Mouse (Mus musculus) frontal cortex, adult (tissue): ENCODE measurements around the gene Pkp3.
"Not testable (repeated sequence)": the region's sequence is repeated elsewhere in the genome, so short reads cannot be mapped to it uniquely, and the experiment has no call there.

Source experiments
- ATAC-seq: cut with Nextera tagmentation; 2 replicates; pipeline ENCODE4 v1.9.2; 2017; ENCODE audit warnings: mild to moderate bottlenecking, moderate library complexity, mixed read lengths; ENCODE audit not compliant: low TSS enrichment

Pkp3 gene

GRCm38 (mm10) chr7:141077841-141078240, at the start of gene Pkp3:
Gene Pkp3 (plus strand): TSS chr7:141078218.
- ATAC-seq = no peak

DNA sequence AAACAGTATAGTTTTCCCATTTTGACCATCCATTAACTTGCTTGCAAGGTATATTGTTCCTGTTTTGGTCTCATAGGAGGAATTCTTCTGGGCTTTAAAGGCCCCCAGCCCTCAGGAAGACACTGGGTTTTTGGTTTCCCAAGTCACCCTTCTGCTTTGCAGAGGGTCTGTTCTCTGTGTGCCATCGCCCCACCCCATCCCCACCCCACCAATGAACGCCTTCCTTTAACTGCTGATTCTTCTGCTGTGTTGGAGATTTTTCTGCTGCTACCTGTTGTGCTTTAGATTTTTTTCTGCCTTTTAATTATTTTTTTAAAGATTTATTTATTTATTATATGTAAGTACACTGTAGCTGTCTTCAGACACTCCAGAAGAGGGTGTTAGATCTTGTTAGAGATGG, 49.2 kb upstream of the Pkp3 start, which contains the start of gene Gm17387:
Gene Gm17387, plus strand, starts transcription at position 301 of the 400 bp plus-strand sequence.
- ATAC-seq = no peak

DNA sequence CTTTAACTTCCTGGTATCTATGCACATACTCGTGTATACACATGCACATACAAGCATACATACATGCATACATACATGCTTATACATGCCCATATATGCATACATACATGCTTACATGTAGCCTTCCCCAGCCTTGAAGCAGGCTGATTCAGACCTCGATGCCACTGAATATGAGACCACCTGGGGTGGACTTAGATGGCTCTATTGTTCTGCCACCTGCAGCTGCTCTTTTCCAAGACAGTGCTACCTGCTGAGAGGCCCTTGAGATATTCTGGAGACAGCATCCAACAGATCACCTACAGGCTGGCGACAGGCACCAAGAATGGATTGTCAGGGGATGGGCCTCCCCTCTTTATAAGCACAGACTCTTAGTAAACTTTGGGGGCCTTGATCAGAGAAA, 47.6 kb upstream of the Pkp3 start:
- ATAC-seq = no peak

DNA sequence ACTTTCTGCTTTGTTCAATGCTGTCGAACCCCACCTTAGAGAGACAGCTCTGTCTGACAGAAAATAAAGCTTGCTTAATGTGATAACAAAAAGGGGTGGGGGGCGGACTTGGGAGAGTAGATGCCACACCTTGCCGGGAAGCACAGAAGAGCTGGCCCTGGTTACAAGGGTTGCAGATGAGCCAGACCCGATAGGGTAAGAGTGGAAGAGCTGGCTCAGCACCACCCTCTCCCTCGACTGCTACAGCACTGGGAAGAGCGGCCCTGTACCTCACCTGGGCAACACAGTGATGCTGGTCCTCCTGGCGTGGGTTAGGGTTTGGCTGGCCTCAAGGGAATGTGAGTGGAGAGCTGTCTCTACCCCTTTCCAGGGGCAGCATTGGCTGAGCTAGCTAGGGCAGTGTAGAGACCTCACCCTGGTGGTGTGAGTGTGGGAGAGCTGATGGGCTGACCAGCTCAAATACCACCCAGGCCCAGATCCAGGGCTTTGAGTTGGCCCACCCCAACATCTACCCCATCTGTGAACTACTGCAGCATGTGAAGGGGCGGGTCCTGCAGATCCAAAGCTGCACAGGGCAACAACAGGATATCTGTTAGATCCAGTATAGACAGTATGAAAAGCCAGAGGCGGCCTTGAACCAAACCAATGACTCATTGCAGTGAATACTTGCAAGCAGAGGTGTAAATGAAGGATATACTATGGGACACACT, 45.4 kb upstream of the Pkp3 start:
- no peak for ATAC-seq

DNA sequence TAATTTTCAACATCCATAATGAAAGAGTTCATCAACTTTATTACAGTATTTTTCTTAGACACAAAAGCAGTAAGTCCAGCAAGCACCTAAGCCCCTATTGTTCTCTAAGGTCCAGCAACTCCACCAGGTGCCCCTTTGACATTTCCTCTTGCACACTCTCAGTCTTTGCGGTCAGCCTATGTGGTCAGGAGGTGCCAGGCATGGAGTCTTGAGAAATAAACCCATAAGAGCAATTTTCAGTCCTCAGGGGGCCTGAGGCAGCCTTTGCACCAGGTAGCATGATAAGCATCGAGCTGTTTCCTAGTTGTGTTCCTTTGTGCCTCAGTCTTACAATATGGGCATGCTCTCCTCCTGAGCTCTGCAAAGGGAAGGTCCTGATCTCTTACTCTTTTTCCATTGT, 41.4 kb upstream of the Pkp3 start:
- not testable (repeated sequence) for ATAC-seq

DNA sequence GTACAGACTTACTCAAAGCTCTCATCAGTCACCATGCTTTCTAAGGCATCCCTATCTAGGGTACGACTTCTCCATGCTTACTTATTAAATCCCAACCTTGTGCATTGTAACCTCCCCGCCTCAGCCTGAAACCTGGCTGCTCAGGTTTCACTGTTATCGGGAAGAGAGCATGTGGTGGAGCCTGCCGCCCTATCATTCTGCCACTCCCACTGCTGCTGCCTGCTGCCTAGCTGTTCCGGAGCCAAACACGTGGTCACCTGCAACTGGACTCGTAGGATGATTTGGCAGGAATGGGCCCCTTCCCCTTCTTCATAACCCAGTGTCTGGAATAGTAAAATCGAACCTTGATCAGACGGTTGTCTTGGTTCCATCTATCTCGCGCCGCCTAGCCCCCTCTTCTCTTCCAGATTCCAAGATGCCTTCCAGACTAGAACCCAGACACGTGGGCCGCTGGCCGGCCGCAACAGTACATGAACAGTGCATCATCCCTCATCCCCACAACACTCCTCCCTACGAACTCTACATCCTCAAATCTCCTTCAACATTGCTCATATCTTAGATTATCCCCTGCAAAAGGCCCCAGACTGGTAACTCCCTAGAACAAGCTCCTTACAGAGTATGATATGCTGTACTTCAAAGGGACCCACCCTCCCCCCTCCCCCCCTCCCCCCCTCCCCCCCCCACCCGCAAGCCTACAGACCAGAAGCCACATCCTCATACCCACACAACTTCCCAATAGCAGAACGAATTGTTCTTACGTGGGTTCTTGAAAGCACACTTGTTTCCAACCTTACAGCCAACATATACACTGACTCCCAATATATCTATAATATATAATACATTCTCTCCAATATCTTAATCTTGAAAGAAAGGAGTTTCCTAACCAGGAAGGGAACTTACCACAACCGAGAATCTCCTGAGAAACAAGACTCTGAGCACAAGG, 39.7 kb upstream of the Pkp3 start:
- no peak for ATAC-seq

DNA sequence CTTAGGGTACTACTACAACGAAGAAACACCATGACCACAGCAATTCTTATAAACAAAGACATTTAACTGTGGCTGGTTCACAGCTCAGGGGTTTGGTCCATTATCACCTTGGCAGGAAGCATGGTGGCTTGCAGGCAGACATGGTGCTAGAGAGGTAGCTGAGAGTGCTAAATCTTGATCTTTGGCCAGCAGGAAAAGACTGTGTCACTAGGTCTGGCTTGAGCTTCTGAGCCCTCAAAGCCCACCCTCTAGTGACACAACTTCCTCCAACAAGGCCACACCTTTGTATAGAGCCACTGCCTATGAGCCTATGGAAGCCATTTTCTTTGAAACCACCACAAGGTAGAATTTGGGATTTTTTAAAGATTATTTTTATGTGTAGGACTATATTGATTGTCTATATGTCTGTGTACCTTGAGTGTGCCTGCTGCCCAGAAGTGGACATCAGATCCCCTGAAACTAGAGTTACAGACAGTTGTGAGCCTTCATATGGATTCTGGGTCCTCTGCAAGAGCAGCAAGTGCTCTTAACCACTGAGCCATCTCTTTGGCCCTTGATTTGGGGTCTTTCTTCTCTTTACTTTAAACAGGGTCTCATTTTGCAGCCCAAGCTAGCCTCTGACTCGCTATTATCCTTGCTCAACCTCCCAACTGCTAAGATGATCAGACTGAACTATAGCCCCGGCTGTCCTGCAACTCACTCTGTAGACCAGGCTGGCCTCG, 38.5 kb upstream of the Pkp3 start:
- no peak for ATAC-seq

- ATAC-seq = no peak
These were observed 37.0 kb upstream of the Pkp3 start for GRCm38 (mm10) chr7:141040867-141041606.

DNA sequence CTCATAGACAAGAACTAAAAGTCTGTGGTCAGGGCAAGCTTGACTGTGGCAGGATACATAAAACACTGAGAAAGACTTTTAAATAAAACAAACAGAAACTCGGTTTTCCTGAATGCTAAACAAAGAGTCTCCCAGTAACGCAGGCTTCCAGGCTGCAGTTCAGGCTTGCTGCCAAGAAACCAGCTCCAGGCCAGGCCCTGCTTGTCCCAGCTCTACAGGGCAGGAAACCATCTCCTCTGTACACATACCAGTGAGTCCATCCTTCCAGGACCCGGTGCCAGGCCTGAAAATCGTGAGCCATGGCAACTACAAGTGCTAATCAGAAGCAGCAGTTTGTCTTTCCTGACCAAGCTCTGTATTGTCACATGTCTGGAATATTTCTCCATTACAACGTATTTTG, 36.4 kb upstream of the Pkp3 start:
- ATAC-seq = no peak

DNA sequence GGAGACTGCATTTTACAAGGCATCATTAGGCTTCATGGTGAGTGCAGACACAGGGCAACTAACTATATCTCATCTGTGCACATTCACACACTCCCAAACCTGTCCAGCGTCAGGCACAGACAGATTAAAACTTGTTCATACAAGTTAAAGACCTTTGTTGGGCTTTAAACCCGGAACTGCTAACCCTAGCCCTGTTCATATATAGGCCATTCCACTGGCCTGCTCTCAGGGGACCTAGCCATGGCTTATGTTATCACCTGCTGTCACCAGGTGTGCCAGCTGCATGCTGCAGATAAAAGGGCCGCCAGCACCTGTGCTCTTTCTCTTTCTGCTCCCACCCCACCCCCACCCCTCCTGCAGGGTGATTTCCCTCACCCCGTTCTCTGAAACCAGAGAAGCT, 35.5 kb upstream of the Pkp3 start:
- no peak for ATAC-seq

DNA sequence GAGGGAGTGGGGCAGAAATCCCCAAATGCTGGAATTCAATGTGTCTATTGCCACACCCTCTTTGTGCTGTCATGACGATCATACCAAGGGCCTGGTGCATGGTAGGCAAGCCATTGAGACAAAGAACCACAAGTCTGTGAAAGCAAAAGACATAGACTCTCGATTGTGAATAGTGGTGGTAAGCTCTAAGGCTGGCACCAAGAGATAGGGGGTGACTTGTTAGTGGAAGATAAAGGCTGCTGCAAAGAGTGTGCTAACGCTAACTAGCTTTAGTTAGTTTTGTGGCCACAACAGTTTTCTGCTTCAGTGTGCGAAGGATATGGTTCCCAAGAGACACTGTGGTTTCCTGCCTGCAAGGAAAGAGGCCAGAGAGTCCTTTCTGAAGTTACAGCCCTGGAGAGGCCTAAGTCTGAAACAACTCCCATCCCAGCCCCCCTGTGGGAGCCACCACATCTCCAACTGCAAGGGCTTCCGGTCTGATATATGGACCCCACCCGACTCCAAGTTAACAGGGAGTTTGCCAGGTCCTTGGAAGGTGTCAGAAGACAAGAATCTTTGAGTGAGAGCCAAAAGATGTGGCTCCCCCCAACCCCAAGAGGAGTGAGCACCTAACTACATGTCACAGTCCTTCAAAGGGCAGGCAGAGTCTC, 31.0 kb upstream of the Pkp3 start:
- no peak for ATAC-seq

- peak; percentile 92 for ATAC-seq
These were observed 30.3 kb upstream of the Pkp3 start for GRCm38 (mm10) chr7:141047581-141048225.

GRCm38 (mm10) chr7:141048226-141049218, 29.5 kb upstream of the Pkp3 start:
- peak; percentile 76 for ATAC-seq

DNA sequence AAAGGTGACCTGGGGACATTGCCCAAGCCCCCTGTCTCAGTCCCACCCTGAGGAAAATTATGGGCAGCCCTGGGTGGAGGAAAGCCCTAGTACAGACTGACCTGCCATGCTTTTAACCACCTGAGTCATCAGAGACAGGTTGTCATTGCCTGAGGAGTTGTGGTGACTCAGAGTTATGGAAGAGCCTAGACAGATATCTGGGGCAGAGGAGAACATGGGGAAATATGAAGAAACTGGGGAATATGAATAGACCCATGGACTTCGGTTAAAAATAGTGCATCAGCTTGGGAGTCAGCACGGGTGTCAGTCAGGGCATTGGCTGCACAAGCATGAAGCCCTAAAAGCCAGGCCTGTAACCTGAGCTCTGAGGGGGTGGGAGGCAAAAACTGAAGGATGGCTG, 28.7 kb upstream of the Pkp3 start:
- ATAC-seq = no peak; the same call in 1 of the 2 replicates

GRCm38 (mm10) chr7:141051060-141051685, 26.8 kb upstream of the Pkp3 start:
- ATAC-seq = no peak

DNA sequence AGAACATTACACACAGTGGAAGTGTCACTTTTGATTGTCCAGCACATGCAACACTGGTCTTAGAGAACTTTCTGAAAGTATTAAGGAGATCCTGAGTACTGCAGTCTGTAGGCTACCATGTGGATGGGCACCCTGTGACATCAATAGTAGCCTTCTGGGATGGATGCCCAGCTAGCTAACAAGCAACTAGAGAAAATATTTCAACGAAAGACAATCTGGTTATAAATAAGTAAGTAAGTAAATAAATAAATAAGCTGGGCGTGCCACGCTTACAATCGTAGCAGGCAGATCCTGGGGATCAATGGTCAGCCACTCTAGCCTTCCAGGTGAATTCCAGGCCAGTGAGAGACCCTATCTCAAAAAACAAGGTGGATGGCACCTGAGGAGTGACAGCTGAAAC, 26.0 kb upstream of the Pkp3 start:
- ATAC-seq = no peak

GRCm38 (mm10) chr7:141052421-141052820, 25.6 kb upstream of the Pkp3 start:
- ATAC-seq = no peak

- no peak for ATAC-seq
These were observed 22.2 kb upstream of the Pkp3 start for GRCm38 (mm10) chr7:141055785-141056184.

- ATAC-seq = no peak
These were observed 21.0 kb upstream of the Pkp3 start for GRCm38 (mm10) chr7:141056976-141057375.
